Mouse (Mus musculus) MEL (cell line): ENCODE measurements around the gene Syn3. TPM values are rescaled to one million over a fixed set of nuclear protein-coding genes. Genes with fewer than 3 reads are reported as not detected.

Experiments used
- DNase-seq: peaks from one replicate; pipeline ENCODE4 v3.0.0; 2011; ENCODE audit warnings: low read depth, low spot score
- H3K27ac ChIP-seq: 2 replicates; pipeline ENCODE4 v1.5.1; 2012; ENCODE audit warnings: low read depth, mild to moderate bottlenecking, control low read depth, low read length, moderate library complexity; ENCODE audit not compliant: control insufficient read depth
- H3K27me3 ChIP-seq, 2 experiments: fragments of 150-350 bp in 1 of 2; sonication (generic) in 1 of 2; 2 replicates each; pipeline ENCODE4 v1.6.1; 2012; ENCODE audit warnings: low read length in 2 of 2, mild to moderate bottlenecking in 2 of 2, improper control_type of control experiment in 1 of 2, moderate library complexity in 1 of 2; ENCODE audit not compliant: insufficient read depth in 2 of 2, control insufficient read depth in 1 of 2
- H3K36me3 ChIP-seq, 2 experiments: 2 replicates each; pipeline ENCODE4 v1.6.1; 2012 to 2014; ENCODE audit warnings: low read length in 2 of 2, improper control_type of control experiment in 1 of 2, inconsistent platforms in 1 of 2, mild to moderate bottlenecking in 1 of 2; ENCODE audit not compliant: insufficient read depth in 2 of 2, control insufficient read depth in 1 of 2
- H3K4me1 ChIP-seq, 2 experiments: fragments of 150-350 bp in 1 of 2; sonication (generic) in 1 of 2; 2 replicates each; pipeline ENCODE4 v1.6.1; 2012; ENCODE audit warnings: low read length in 2 of 2, improper control_type of control experiment in 1 of 2, mild to moderate bottlenecking in 1 of 2; ENCODE audit not compliant: insufficient read depth in 2 of 2, control insufficient read depth in 1 of 2
- H3K4me3 ChIP-seq, 2 experiments: fragments of 150-350 bp in 1 of 2; sonication (generic) in 1 of 2; 2 replicates each; pipeline ENCODE4 v1.5.1; 2012; ENCODE audit warnings: low read depth in 2 of 2, low read length in 2 of 2, mild to moderate bottlenecking in 2 of 2, moderate library complexity in 2 of 2, control low read depth in 1 of 2, improper control_type of control experiment in 1 of 2; ENCODE audit not compliant: control insufficient read depth in 1 of 2, insufficient read depth in 1 of 2
- H3K79me2 ChIP-seq: 2 replicates; pipeline ENCODE4 v1.6.1; 2012; ENCODE audit warnings: mild to moderate bottlenecking, low read length, moderate library complexity; ENCODE audit not compliant: control insufficient read depth, poor library complexity, insufficient read depth
- H3K9ac ChIP-seq: 2 replicates; pipeline ENCODE4 v1.6.1; 2012; ENCODE audit warnings: low read depth, mild to moderate bottlenecking, control low read depth, low read length, moderate library complexity; ENCODE audit not compliant: control insufficient read depth, poor library complexity, severe bottlenecking
- H3K9me3 ChIP-seq: fragments of 150-350 bp; sonication (generic); replicated peaks from 2 replicates; pipeline ENCODE4 v1.6.1; 2012; ENCODE audit warnings: mild to moderate bottlenecking, low read length, improper control_type of control experiment, moderate library complexity; ENCODE audit not compliant: insufficient read depth
- CHD1 ChIP-seq: IDR thresholded peaks from 2 replicates; pipeline ENCODE4 v1.6.1; 2012; ENCODE audit warnings: low read depth, mild to moderate bottlenecking, inconsistent platforms, low read length, improper control_type of control experiment
- CHD2 ChIP-seq: IDR thresholded peaks from 2 replicates; pipeline ENCODE4 v1.6.1; 2011; ENCODE audit warnings: low read length, improper control_type of control experiment
- CTCF ChIP-seq, 3 experiments: IDR thresholded peaks in 2 of 3; conservative IDR thresholded peaks in 1 of 3; 2 replicates each; pipeline ENCODE4 v1.5.1; 2011 to 2012; ENCODE audit warnings: low read length in 3 of 3, low read depth in 2 of 3, mild to moderate bottlenecking in 2 of 3, improper control_type of control experiment in 1 of 3, inconsistent platforms in 1 of 3, mixed read lengths in 1 of 3, moderate library complexity in 1 of 3; ENCODE audit not compliant: control insufficient read depth in 1 of 3, insufficient read depth in 1 of 3, poor library complexity in 1 of 3, severe bottlenecking in 1 of 3
- E2F4 ChIP-seq: IDR thresholded peaks from 2 replicates; pipeline ENCODE4 v1.6.1; 2011; ENCODE audit warnings: low read depth, low read length, improper control_type of control experiment, borderline replicate concordance
- GABPA ChIP-seq: IDR thresholded peaks from 2 replicates; pipeline ENCODE4 v1.6.1; 2012; ENCODE audit warnings: low read depth, mild to moderate bottlenecking, inconsistent platforms, low read length, improper control_type of control experiment, moderate library complexity
- GATA1 ChIP-seq: IDR thresholded peaks from 2 replicates; pipeline ENCODE4 v1.6.1; 2011; ENCODE audit warnings: low read depth, low read length, improper control_type of control experiment
- MYB ChIP-seq: IDR thresholded peaks from 2 replicates; pipeline ENCODE4 v1.6.1; 2011; ENCODE audit warnings: mild to moderate bottlenecking, low read depth, low read length, improper control_type of control experiment
- NELFE ChIP-seq: IDR thresholded peaks from 2 replicates; pipeline ENCODE4 v1.6.1; 2011; ENCODE audit warnings: low read depth, low read length, improper control_type of control experiment
- RCOR1 ChIP-seq: IDR thresholded peaks from 2 replicates; pipeline ENCODE4 v1.6.1; 2012; ENCODE audit warnings: low read depth, mild to moderate bottlenecking, inconsistent platforms, low read length, improper control_type of control experiment
- SMC3 ChIP-seq: IDR thresholded peaks from 2 replicates; pipeline ENCODE4 v1.6.1; 2011; ENCODE audit warnings: low read depth, low read length, improper control_type of control experiment
- TAL1 ChIP-seq: IDR thresholded peaks from 2 replicates; pipeline ENCODE4 v1.6.1; 2012; ENCODE audit warnings: mild to moderate bottlenecking, inconsistent platforms, low read length, moderate library complexity, mixed read lengths
- UBTF ChIP-seq: IDR thresholded peaks from 2 replicates; pipeline ENCODE4 v1.6.1; 2012; ENCODE audit warnings: low read depth, mild to moderate bottlenecking, inconsistent platforms, low read length, improper control_type of control experiment, moderate library complexity, borderline replicate concordance; ENCODE audit not compliant: insufficient read depth
- USF1 ChIP-seq: IDR thresholded peaks from 2 replicates; pipeline ENCODE4 v1.6.1; 2014; ENCODE audit warnings: low read depth, mild to moderate bottlenecking, inconsistent platforms, low read length, improper control_type of control experiment, moderate library complexity
- USF2 ChIP-seq, 2 experiments: IDR thresholded peaks; 2 replicates each; pipeline ENCODE4 v1.6.1; 2011 to 2012; ENCODE audit warnings: improper control_type of control experiment in 2 of 2, low read length in 2 of 2, borderline replicate concordance in 1 of 2, inconsistent platforms in 1 of 2, low read depth in 1 of 2, mild to moderate bottlenecking in 1 of 2; ENCODE audit not compliant: insufficient read depth in 1 of 2
- ZKSCAN1 ChIP-seq: IDR thresholded peaks from 2 replicates; pipeline ENCODE4 v1.6.1; 2012; ENCODE audit warnings: low read depth, mild to moderate bottlenecking, inconsistent platforms, low read length, improper control_type of control experiment, moderate library complexity
- ZNF384 ChIP-seq: IDR thresholded peaks from 2 replicates; pipeline ENCODE4 v1.6.1; 2012; ENCODE audit warnings: low read depth, mild to moderate bottlenecking, inconsistent platforms, low read length, improper control_type of control experiment
- polyA plus RNA-seq, 2 experiments: library from polyadenylated mRNA; stranded (reverse) in 1 of 2; unstranded in 1 of 2; fragments of >175 nt in 1 of 2; fragments of >200 nt in 1 of 2; gene quantifications; 2 replicates each; pipeline versions ENCODE4 v1.2.1 to v1.2.4; 2012; ENCODE audit warnings: low replicate concordance in 2 of 2, low read depth in 1 of 2; ENCODE audit not compliant: insufficient read length in 2 of 2, insufficient read depth in 1 of 2, missing spikeins in 1 of 2
- total RNA-seq: library from RNA; depleted of rRNA; stranded (reverse); fragments of 300-350 nt; gene quantifications from 2 replicates; pipeline ENCODE4 v1.2.3, GENCODE M21; 2012

Gene Syn3
- total and polyA plus RNA-seq, 3 experiments: 0.06 TPM; not detected in 2

GRCm38 (mm10) chr10:86483968-86484367 lies 14.7 kb downstream of the Syn3 start:
- Histone ChIP-seq H3K4me3 (no peak overlapping the region), H3K27me3 (no peaks in the 10 kb centered on the region), H3K36me3 (no peaks in the 10 kb centered on the region), H3K79me2 (no peaks in the 10 kb centered on the region), H3K9ac (no peak overlapping the region), H3K9me3 (no peaks in the 10 kb centered on the region), H3K4me1 (no peaks in the 10 kb centered on the region), H3K27ac (no peak overlapping the region)
- DNase-seq: peak; percentile 41
- TF ChIP-seq E2F4: no peak
- peak; percentile 41 for TF ChIP-seq SMC3
- peak; percentile 55 to 74 (median 55) for TF ChIP-seq CTCF (IDR thresholded peaks at IDR 0.05 in 2 of 3, conservative IDR thresholded peaks at IDR 0.05 in 1 of 3; ENCODE audit: control insufficient read depth in 1 of 3, insufficient read depth in 1 of 3, low read depth in 2 of 3, low read length in 3 of 3, poor library complexity in 1 of 3, severe bottlenecking in 1 of 3)

- Histone ChIP-seq H3K79me2 (no peaks in the 10 kb centered on the region), H3K9ac (no peak overlapping the region), H3K4me1 (no peaks in the 10 kb centered on the region), H3K27me3 (no peaks in the 10 kb centered on the region), H3K36me3 (no peaks in the 10 kb centered on the region), H3K4me3 (no peak overlapping the region), H3K9me3 (no peaks in the 10 kb centered on the region), H3K27ac (no peak overlapping the region)
- no peak for DNase-seq
- TF ChIP-seq GATA1 (no peak), TAL1 (no peak), ZNF384 (no peak), CHD1 (no peak)
Measured at GRCm38 (mm10) chr10:86482496-86482895, 16.2 kb downstream of the Syn3 start.

GRCm38 (mm10) chr10:86480711-86481110 lies 18.0 kb downstream of the Syn3 start:
- Histone ChIP-seq H3K4me1 (no peaks in the 10 kb centered on the region), H3K79me2 (no peaks in the 10 kb centered on the region), H3K9me3 (no peaks in the 10 kb centered on the region)
- TF ChIP-seq USF2 (IDR thresholded peaks at IDR 0.05; ENCODE audit: borderline replicate concordance in 1 of 2, insufficient read depth in 1 of 2, low read depth in 1 of 2, low read length in 2 of 2) (no peak), CTCF (IDR thresholded peaks at IDR 0.05 in 2 of 3, conservative IDR thresholded peaks at IDR 0.05 in 1 of 3; ENCODE audit: control insufficient read depth in 1 of 3, insufficient read depth in 1 of 3, low read depth in 2 of 3, low read length in 3 of 3, poor library complexity in 1 of 3, severe bottlenecking in 1 of 3) (no peak), GABPA (no peak), CHD2 (no peak), MYB (no peak), ZKSCAN1 (no peak), ZNF384 (no peak), UBTF (no peak), RCOR1 (no peak), NELFE (no peak), USF1 (no peak)
- TF ChIP-seq, all 39 proteins: peak for 0
- no peak overlapping the region for H3K9ac ChIP-seq
- no peak overlapping the region for H3K4me3 ChIP-seq
- no peak overlapping the region for H3K27ac ChIP-seq
- H3K27me3 ChIP-seq: no peaks in the 10 kb centered on the region
- no peak for DNase-seq
- H3K36me3 ChIP-seq: no peaks in the 10 kb centered on the region
